Mouse (Mus musculus) gastrocnemius, adult 2 months (tissue): ENCODE data around the gene Plcl1. TPM values are rescaled to one million over a fixed set of nuclear protein-coding genes. Genes with fewer than 3 reads are reported as not detected.
A peak's percentile ranks its signal among the peaks of the same experiment; 100 is the strongest.

Source experiments
- DNase-seq: peaks from one replicate; pipeline ENCODE4 v3.0.0; 2022
- H3K27ac ChIP-seq: fragments of 200-600 bp; 2 replicates; pipeline ENCODE4 v1.8.1; 2022; ENCODE audit warnings: mild to moderate bottlenecking
- H3K4me3 ChIP-seq: fragments of 200-600 bp; 2 replicates; pipeline ENCODE4 v1.8.1; 2022; ENCODE audit warnings: mild to moderate bottlenecking, moderate library complexity
- CTCF ChIP-seq: fragments of 200-600 bp; IDR thresholded peaks from 2 replicates; pipeline ENCODE4 v1.8.1; 2022; ENCODE audit warnings: antibody characterized with exemption, mild to moderate bottlenecking, moderate library complexity
- intact Hi-C: fragments of 180-260 bp; cut with DNase I; formaldehyde crosslinking; loops from one replicate; pipeline ENCODE4 v1.15.1; 2025
- total RNA-seq, 2 experiments: library from RNA; stranded (reverse); gene quantifications; 2 replicates each; pipeline ENCODE4 v1.2.3; 2021

Plcl1 gene
- total RNA-seq, 2 experiments from 2014 or later = 4.1 to 4.6 TPM

DNA sequence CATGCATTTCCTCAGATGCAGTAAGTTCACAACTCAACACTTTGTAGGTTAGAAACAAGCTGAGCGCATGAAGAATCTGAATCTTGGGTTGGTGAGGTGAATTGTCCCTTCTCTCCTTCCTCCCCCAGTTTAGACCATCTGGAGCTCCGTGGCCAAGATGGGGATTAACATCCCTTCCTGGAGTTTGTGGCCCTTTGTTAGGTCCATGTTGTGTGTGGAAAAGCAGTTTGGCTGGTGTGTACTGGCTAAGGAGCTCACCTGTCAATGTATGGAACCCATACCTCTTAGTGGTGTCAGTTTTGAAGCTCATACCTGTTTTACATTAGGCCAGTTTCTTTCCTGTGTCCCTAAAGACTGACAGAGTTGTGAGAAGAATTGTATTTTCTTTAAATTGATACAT is 5.4 kb downstream of the Plcl1 start:
- no peak for DNase-seq
- TF ChIP-seq CTCF = no peak
- Histone ChIP-seq H3K4me3 (no peak overlapping the region), H3K27ac (no peak overlapping the region)
- intact Hi-C loops = no loop called here

DNA sequence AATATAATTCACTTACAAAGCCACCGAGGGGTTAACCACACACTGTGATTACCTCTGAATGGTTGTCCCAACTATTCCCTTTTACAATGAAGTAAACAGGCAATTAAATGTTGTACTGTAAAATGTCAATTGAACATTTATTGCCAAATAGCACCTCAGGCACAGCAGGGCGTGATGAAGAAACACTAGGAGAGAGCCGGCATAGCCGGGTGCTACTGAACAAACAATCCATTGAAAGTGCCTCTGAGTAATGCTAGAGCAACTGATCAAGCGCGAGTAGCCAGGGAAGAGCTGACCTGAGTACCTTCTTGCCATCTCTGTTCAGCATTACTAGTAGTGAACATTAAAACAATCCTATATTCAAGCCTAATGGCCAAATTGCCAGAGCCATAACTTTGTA is 6.8 kb downstream of the Plcl1 start:
- no peak for DNase-seq
- no peak for TF ChIP-seq CTCF
- intact Hi-C loops = no loop called here
- no peak overlapping the region for H3K27ac ChIP-seq
- no peak overlapping the region for H3K4me3 ChIP-seq

DNA sequence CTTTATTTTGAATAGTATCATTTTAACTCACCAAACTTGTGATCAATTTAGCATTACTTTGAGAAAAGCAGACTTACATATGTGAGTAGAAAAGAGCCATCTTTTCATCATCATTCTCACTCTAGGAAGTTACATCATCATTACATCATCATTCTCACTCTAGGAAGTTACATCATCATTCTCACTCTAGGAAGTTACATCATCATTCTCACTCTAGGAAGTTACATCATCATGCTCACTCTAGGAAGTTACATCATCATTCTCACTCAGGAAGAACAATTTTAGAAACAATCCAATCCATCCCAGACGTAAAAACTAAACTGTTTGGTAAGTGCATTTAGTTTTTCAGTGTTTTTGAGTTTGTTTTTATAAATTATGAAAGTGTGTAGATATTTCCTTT is 7.8 kb downstream of the Plcl1 start:
- intact Hi-C loops = no loop called here
- no peak overlapping the region for H3K27ac ChIP-seq

DNA sequence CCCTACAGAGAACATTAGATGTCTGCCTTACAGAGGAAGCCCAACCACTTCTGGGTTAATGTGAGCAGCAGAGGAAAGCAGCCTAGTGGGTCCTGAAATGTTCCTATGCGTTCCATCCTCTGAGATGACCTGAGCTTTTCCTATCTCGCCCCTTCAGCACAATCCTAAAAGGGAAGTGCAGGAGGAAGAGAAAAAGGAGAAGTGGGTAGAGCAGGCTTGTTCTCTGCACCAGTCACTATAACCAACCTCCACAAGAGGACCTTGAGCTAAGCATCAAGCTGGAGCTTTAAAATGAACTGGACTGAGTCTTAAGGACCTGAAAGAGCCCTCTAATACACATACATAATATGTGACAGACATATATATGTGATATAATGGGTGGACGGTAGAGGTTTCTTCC is 13.2 kb downstream of the Plcl1 start:
- no peak for DNase-seq
- intact Hi-C loops = no loop called here

More for the DNA sequence above, 7.8 kb downstream of the Plcl1 start:
- no peak for TF ChIP-seq CTCF
- DNase-seq = no peak
- no peak overlapping the region for H3K4me3 ChIP-seq

DNA sequence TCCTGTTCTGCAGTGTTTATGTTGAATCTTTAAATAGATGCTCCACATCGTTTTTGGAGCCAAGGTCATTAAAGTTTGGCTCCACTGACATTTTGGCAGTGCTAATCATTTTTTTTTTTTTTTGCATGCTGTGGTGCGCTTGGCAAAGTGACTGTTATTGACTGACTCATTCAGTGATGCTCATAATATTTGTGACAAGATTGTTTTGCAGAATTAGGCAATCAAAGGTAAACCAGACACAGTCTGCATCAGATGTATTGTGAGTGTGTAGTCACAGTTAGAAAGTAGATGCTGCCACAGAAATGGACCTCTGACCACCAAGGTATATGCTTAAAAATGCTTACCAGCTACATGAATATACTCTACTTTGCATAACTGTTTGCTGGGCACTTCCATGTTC is 21.9 kb downstream of the Plcl1 start:
- Histone ChIP-seq H3K27ac (no peak overlapping the region), H3K4me3 (no peak overlapping the region)
- TF ChIP-seq CTCF = no peak
- DNase-seq = no peak
- intact Hi-C loops = no loop called here

More for the DNA sequence above, 13.2 kb downstream of the Plcl1 start:
- no peak for TF ChIP-seq CTCF
- no peak overlapping the region for H3K4me3 ChIP-seq
- no peak overlapping the region for H3K27ac ChIP-seq

DNA sequence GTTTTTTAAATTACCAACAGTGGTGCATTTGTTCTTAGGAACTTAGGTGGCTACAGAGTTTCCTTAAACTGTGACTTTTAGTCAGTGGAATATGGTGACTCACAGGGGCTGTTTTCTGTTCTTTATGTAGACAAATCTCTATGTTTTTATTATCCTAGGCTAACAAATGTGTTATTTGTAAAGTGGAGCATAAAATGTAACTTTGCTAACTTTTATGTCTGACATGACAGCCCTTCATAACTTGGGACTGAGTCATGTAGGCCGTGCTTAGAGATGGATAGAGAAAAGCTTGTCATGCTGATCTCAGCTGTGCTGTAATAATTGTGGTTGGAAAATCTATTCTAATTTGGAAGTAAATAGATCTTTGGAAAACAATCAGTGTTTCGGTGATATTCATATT is 23.3 kb downstream of the Plcl1 start:
- no peak overlapping the region for H3K4me3 ChIP-seq
- H3K27ac ChIP-seq = no peak overlapping the region
- intact Hi-C loops = no loop called here
- TF ChIP-seq CTCF = no peak
- DNase-seq = no peak

DNA sequence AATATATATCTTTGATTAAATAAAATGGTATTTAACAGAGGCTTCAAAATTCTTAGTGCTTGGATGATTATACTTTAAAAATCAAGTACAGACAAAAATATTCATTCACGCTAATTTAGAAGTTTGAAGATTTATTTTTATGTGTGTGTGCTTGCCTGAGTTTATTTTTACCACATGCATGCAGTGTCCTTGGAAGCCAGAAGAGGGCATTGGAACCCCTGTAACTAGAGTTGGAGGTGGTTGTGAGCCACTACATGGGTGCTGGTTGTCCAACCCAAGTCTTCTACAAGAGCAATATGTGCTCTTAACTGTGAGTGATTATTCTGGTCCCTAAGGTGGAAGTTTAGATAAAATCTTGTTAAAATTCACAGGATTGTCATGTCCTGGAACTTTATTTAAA is 24.0 kb downstream of the Plcl1 start:
- no peak overlapping the region for H3K27ac ChIP-seq
- no peak overlapping the region for H3K4me3 ChIP-seq
- DNase-seq = no peak
- TF ChIP-seq CTCF = peak; percentile 17; the same call in 1 of the 2 replicates
- intact Hi-C loops = no loop called here

DNA sequence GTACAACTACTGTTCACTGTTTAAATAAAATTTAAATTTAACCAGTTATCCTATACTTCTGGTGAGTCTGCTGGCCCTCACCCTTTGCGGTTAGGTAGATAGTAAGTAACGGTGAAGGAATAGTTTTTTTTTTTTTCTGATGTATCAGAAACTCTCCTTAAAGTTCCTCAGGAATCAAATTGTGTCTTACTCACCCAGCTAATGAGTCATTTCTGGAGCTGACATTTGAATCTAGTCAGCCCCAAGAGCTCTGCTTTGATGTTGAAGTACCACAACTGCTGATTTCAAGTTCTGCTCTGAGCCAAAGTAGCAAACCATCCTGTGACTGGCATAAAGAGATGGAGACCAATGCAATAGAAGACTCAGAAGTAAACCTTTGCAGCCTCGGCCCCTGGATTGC is 24.9 kb downstream of the Plcl1 start:
- intact Hi-C loops = no loop called here
- no peak for TF ChIP-seq CTCF
- Histone ChIP-seq H3K27ac (no peak overlapping the region), H3K4me3 (no peak overlapping the region)
- no peak for DNase-seq

DNA sequence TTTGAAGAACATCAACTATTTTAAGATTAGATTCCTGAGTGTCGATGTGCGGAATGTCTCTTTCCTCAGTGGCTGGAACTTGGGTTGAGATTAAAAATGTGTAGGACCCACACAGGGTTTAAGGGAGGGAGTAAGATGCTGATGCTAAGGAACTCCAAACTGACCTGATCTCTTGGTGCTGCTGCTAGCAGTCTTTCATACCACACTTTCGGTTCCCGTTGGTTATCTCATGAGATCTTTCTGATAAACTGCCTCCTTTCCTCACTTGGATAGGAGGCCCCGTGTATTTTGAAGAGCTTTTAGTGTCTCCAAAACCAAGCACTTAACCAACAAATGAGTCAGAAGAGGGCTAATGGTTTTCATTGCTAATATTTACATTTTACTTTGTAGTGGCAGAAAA is 30.9 kb downstream of the Plcl1 start:
- TF ChIP-seq CTCF = no peak
- intact Hi-C loops = no loop called here

DNA sequence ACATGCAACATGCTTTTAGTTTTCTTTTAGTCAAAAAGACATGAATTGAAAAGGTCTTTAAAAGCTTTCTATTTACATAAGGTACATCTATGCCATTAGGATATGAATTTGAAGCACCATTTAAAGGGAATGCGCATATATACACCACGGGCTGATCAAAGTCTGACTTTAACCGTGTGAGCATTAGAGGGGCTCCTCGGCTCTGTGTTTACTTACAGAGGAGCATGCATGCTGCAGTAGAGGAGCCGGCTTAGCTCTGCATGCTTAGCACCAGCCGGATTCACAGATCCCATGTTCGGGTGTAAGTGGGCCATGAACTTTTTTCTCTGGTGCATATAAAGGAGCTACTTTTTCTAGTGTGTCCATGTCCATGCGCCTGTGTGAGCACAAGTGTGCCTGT is 31.4 kb downstream of the Plcl1 start:
- no peak for DNase-seq
- TF ChIP-seq CTCF = no peak
- Histone ChIP-seq H3K4me3 (no peak overlapping the region), H3K27ac (no peak overlapping the region)
- intact Hi-C loops = no loop called here

More for the DNA sequence above, 30.9 kb downstream of the Plcl1 start:
- Histone ChIP-seq H3K4me3 (no peak overlapping the region), H3K27ac (no peak overlapping the region)
- DNase-seq = no peak

DNA sequence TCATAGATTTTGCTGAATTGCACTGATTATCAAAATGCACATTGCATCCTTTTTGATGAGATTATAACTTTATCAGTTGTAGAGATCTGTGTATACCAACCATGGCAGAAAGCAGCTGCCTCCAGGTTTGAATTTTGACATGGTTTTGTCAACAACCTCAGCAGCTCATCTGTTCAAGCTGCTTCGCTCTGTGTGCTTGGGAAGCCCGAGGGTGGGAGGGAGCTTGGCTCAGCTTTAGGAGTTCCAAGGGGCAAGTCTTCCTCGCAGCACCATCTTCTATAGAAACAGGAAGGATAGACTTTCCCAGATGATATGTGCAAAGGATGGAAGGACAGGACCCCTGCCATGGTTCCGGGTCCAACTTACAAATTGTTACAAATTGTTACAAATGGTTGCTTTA is 32.9 kb downstream of the Plcl1 start:
- TF ChIP-seq CTCF = no peak
- no peak overlapping the region for H3K27ac ChIP-seq
- intact Hi-C loops = no loop called here
- DNase-seq = no peak
- H3K4me3 ChIP-seq = no peak overlapping the region

DNA sequence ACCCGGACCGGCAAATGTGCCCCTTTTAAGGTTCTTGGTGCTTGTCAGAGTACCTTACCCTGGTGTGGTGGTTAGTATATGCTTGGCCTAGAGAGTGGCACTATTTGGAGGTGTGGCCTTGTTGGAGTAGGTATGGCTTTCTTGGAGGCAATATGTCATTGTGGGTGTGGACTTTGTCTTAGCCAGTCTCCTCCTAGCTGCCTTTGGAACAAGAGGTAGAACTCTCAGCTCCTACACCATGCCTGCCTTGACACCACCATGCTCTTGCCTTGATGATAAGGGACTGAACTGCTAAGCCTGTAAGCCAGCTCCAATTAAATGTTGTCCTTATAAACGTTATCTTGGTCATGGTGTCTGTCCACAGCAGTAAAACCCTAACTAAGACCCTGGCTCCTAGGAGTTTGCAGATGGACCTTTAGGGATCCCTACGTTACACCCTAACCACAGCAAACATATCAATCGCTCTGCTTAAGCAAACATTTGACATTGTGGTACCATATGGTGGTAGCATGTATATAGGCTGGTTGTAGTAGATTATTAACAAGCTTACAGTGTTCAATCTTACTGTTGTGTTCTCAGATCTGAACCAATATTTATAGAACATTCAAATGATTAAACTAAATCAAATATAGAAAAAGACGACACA is 39.4 kb downstream of the Plcl1 start:
- no peak overlapping the region for H3K27ac ChIP-seq
- intact Hi-C loops = no loop called here
- no peak for TF ChIP-seq CTCF

DNA sequence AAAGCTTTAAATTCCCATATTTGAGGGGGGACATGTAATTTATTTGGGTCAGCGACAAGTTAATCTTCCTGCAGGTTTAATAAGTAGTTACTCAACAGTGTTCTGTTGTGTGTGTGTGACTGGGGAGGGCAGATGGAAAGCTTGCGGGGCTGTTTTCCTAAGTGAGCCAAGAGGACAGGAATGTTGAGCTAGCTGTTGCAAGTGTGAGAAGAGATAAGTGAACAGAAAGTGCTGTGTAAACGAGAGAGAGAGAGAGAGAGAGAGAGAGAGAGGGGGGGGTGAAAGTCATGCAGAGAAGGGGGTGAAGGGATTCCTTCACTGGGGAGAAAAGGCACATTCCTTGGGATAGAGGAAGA is 39.9 kb downstream of the Plcl1 start:
- H3K4me3 ChIP-seq = no peak overlapping the region
- intact Hi-C loops = no loop called here
- TF ChIP-seq CTCF = no peak
- no peak overlapping the region for H3K27ac ChIP-seq
- DNase-seq = no peak

More for the DNA sequence above, 39.4 kb downstream of the Plcl1 start:
- no peak for DNase-seq
- no peak overlapping the region for H3K4me3 ChIP-seq

DNA sequence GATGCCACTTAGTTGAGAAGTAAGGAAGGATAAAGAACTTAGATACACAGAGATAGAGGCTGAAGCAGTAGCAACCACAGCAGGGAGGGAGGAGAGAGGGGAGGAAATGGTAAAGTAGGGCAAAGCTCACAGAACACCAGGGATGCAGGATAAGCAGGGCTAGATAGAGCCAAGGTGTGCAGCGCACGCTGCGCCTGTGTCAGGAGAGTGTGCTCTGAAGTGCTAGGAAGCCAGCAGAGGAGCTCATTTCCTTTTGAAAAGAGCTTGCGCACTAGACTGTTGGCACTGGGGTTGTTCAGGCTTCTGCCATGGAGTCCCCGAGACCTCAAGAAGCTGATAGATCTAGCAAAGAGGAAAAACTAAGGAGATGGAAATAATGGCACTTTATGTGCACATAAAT is 40.6 kb downstream of the Plcl1 start:
- intact Hi-C loops = no loop called here
- H3K27ac ChIP-seq = no peak overlapping the region
- H3K4me3 ChIP-seq = no peak overlapping the region
- no peak for DNase-seq
- no peak for TF ChIP-seq CTCF
